Mouse (Mus musculus) hindbrain, embryonic 11.5 days (tissue): ENCODE measurements around the gene Rps19. TPM values are rescaled to one million over a fixed set of nuclear protein-coding genes. Genes with fewer than 3 reads are reported as not detected.

Experiments
- ATAC-seq: fragments of 200-750 bp; cut with Nextera tagmentation; 2 replicates; pipeline ENCODE4 v1.8.0; 2017; ENCODE audit warnings: mild to moderate bottlenecking, moderate TSS enrichment, moderate library complexity; ENCODE audit not compliant: low FRiP score
- DNase-seq: peaks from one replicate; pipeline ENCODE4 v3.0.0-alpha.2; 2015; ENCODE audit warnings: low spot score
- H3K27ac ChIP-seq: fragments of 300-500 bp; sonication (generic); 2 replicates; pipeline ENCODE4 v1.5.1; 2014; ENCODE audit warnings: mild to moderate bottlenecking, low read depth, low read length
- H3K27me3 ChIP-seq: fragments of 300-500 bp; sonication (generic); 2 replicates; pipeline ENCODE4 v1.6.1; 2014; ENCODE audit warnings: mild to moderate bottlenecking, low read length, moderate library complexity, mixed read lengths; ENCODE audit not compliant: control insufficient read depth, insufficient read depth
- H3K36me3 ChIP-seq: fragments of 300-500 bp; sonication (generic); 2 replicates; pipeline ENCODE4 v1.6.1; 2014; ENCODE audit warnings: mild to moderate bottlenecking, low read length, moderate library complexity, mixed read lengths; ENCODE audit not compliant: control insufficient read depth, insufficient read depth
- H3K4me1 ChIP-seq: fragments of 300-500 bp; sonication (generic); replicated peaks from 2 replicates; pipeline ENCODE4 v1.6.1; 2014; ENCODE audit warnings: low read length, mixed read lengths; ENCODE audit not compliant: control insufficient read depth, insufficient read depth
- H3K4me2 ChIP-seq: fragments of 300-500 bp; sonication (generic); replicated peaks from 2 replicates; pipeline ENCODE4 v1.6.1; 2014; ENCODE audit warnings: mild to moderate bottlenecking, low read depth, low read length
- H3K4me3 ChIP-seq: fragments of 300-500 bp; sonication (generic); 2 replicates; pipeline ENCODE4 v1.5.1; 2014; ENCODE audit warnings: low read depth, low read length
- H3K9ac ChIP-seq: fragments of 300-500 bp; sonication (generic); 2 replicates; pipeline ENCODE4 v1.6.1; 2014; ENCODE audit warnings: low read depth, low read length
- H3K9me3 ChIP-seq: fragments of 300-500 bp; sonication (generic); 2 replicates; pipeline ENCODE4 v1.6.1; 2016; ENCODE audit warnings: low read length; ENCODE audit not compliant: control insufficient read depth
- WGBS: fragments of 180-500 bp; shearing (Covaris S2); extraction: QIAGEN DNeasy Blood & Tissue Kit; methylation state at CpG from one replicate; pipeline ENCODE4 v1.1.7; 2014; 5-methylcytosine and 5-hydroxymethylcytosine counted together
- polyA plus RNA-seq: library from polyadenylated mRNA; unstranded; fragments of >200 nt; fragmentation: Nextera tagmentation; extraction: Ambion mirVana; gene quantifications from 2 replicates; pipeline ENCODE4 v1.2.1, GENCODE M21; 2014

Gene Rps19
- polyA plus RNA-seq, 1 experiment from 2014 or later: 1,792 TPM

DNA sequence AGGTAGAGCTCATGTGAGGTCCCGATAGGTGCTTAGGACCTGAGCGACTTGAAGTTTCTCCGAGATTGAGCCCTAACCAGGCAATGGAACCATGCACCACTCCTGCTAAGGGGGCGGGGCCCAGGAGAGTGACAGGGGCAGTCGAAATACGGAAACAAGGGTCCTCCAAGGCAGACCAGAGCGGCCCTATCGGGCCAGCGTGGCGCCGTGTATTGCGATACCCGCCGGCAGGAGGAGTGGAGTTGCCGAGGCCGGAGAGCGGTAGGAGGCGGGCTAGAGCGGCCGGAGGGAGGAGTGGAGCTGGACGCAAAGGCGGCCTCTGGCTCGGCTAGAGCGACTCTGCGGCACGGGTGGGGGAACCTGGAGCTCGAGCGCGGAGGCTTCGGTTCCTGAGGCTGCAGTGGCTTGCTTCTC, 19.9 kb downstream of the Rps19 start:
- no peaks in the 10 kb centered on the region; the same call in 1 of the 2 replicates for H3K4me1 ChIP-seq
- peak overlapping the region; percentile 61 for H3K4me2 ChIP-seq
- no peaks in the 10 kb centered on the region for H3K36me3 ChIP-seq
- DNase-seq: peak; percentile 97
- H3K9me3 ChIP-seq: no peaks in the 10 kb centered on the region
- peak overlapping the region; percentile 77 for H3K9ac ChIP-seq
- WGBS: under 1% methylated on average over 30 of the region's 30 CpGs
- peak overlapping the region; percentile 60; the same call in 1 of the 2 replicates for H3K27ac ChIP-seq
- ATAC-seq: peak; percentile 96
- H3K27me3 ChIP-seq: no peaks in the 10 kb centered on the region
- H3K4me3 ChIP-seq: peak overlapping the region; percentile 68

DNA sequence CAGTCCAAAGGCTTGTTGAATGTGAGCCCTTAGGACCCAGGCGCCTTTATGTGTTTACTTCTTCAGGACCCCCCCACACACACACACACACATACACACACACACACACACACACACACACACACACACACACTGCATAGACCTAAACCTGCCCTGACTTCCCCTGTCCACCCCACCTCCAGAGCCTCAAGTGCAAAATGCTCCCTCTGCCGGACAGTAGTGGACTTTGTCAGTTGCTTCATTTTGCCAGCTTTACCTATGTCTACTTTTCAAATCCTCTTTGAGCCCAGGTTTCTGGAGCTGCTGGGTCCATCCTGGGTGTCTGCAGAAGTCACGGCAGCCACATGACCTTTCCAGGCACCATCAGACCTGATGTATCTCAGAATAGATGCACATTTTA, 20.8 kb downstream of the Rps19 start:
- Histone ChIP-seq H3K36me3 (no peaks in the 10 kb centered on the region), H3K4me3 (peak overlapping the region; percentile 68; the same call in 1 of the 2 replicates), H3K9me3 (no peaks in the 10 kb centered on the region), H3K27ac (no peak overlapping the region), H3K27me3 (no peaks in the 10 kb centered on the region), H3K9ac (peak overlapping the region; percentile 77; the same call in 1 of the 2 replicates), H3K4me1 (no peaks in the 10 kb centered on the region; the same call in 1 of the 2 replicates), H3K4me2 (peak overlapping the region; percentile 61)
- DNase-seq (peak; percentile 79), ATAC-seq (peak; percentile 26; the same call in 1 of the 2 replicates)
- WGBS: 18% methylated on average over 3 of the region's 3 CpGs

DNA sequence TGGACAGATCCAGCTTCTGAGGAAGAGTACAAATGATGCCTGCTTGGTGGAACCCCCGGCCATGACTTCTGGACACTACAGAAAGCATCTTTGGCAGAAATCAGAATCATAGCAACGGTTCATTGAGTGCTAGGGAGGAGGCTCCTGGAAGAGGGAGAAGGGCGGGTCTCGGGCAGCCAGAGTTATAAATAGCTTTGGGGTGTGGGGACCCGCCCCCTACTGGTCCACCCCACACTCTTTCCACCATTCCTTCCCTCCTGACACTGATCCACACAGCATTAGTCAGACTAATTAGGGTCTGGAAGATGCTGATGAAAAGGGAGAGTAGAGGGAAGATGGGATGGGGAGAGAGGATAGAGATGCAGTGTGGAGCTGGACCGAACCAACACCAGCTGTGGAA, 22.4 kb downstream of the Rps19 start:
- H3K4me1 ChIP-seq: no peaks in the 10 kb centered on the region; the same call in 1 of the 2 replicates
- ATAC-seq: no peak
- H3K36me3 ChIP-seq: no peaks in the 10 kb centered on the region
- no peak for DNase-seq
- H3K27me3 ChIP-seq: no peaks in the 10 kb centered on the region
- 48% methylated on average over 6 of the region's 6 CpGs for WGBS
- no peak overlapping the region for H3K9ac ChIP-seq
- no peak overlapping the region for H3K4me3 ChIP-seq
- no peak overlapping the region for H3K4me2 ChIP-seq
- no peak overlapping the region for H3K27ac ChIP-seq
- no peaks in the 10 kb centered on the region for H3K9me3 ChIP-seq

DNA sequence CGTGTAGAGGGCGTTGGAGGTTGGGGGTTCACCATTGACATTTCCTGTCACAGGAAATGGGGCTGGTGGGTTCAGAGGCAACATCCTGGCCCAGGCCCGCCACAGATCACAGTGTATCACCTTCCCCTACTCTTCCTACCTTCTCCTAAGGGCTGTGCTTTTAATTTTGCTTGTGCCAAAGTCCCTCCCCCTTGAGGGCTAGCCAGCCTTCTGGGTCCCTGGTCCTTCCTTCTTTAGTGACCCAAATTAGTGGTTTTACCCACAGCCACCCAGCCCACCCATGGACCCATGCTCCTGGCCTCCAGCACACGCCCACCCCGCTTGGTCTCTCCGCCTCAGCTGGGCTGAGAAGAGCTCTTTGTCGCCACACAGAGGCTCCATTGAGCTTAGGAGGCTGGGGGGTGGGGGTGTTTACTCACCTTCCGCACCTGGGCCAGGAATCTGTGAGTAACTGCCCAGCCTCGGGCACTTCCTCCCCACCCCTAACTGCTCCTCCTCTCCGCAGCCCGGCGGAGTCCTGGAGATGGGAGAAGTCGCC, 23.1 kb downstream of the Rps19 start:
- Histone ChIP-seq H3K36me3 (no peaks in the 10 kb centered on the region), H3K27me3 (no peaks in the 10 kb centered on the region), H3K4me3 (no peak overlapping the region), H3K9ac (no peak overlapping the region), H3K4me2 (no peak overlapping the region), H3K4me1 (no peaks in the 10 kb centered on the region; the same call in 1 of the 2 replicates), H3K27ac (no peak overlapping the region), H3K9me3 (no peaks in the 10 kb centered on the region)
- no peak for ATAC-seq
- no peak for DNase-seq
- 22% methylated on average over 13 of the region's 13 CpGs for WGBS

DNA sequence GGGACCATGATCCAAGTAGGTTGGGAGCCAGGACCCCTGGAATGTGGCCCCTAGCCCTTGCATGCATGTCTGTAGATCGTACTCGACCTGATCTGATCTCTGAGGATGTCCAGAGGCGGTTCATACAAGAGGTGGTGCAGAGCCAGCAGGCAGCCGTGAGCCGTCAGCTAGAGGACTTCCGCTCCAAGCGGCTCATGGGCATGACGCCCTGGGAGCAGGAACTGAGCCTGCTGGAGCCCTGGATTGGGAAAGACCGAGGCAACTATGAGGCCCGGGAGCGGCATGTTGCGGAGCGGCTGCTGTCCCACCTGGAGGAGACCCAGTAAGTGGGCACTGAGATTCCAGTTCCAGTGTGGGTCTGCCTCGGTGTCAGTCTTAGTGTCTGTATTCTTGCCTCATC, 28.3 kb downstream of the Rps19 start:
- Histone ChIP-seq H3K4me1 (no peaks in the 10 kb centered on the region; the same call in 1 of the 2 replicates), H3K4me2 (no peak overlapping the region), H3K9me3 (no peaks in the 10 kb centered on the region), H3K9ac (no peak overlapping the region), H3K36me3 (0 out of 2 replicates have a peak, but pooled peaks cover 5% of the 10 kb centered on the region), H3K27ac (no peak overlapping the region), H3K4me3 (no peak overlapping the region), H3K27me3 (no peaks in the 10 kb centered on the region)
- ATAC-seq: no peak
- no peak for DNase-seq
- 96% methylated on average over 14 of the region's 14 CpGs for WGBS

DNA sequence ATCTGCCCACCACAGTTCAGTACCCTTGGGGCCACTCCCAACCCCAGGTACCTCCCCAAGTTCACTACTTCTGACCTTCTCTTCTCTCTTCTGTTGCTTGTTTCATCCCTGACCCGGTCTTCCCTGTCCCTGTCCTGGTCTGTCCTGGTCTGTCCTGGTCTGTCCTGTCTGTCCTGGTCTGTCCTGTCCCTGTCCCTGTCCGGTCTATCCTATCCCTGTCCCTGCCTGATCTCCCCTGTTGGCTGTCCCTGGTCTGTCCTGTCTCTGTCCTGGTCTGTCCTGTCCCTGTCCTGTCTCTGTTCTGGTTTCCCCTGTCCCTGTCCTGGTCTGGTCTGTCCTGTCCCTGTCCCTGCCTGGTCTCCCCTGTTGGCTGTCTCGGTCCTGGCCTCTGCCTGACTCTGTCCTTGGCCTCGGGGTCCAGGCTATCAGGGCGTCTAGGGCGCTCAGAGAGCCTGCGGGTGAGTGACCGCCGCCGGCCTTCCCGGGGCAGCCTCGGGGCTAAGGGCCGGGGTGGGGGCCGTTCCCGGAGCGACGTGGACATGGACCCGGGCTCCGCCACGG, 34.7 kb downstream of the Rps19 start:
- Histone ChIP-seq H3K4me1 (no peaks in the 10 kb centered on the region), H3K4me2 (no peak overlapping the region), H3K27ac (no peak overlapping the region), H3K36me3 (peaks cover 16% of the 10 kb centered on the region), H3K27me3 (no peaks in the 10 kb centered on the region), H3K9me3 (no peaks in the 10 kb centered on the region), H3K9ac (no peak overlapping the region), H3K4me3 (no peak overlapping the region)
- no peak for DNase-seq
- WGBS: 92% methylated on average over 20 of the region's 20 CpGs
- ATAC-seq: peak; percentile 19; the same call in 1 of the 2 replicates

DNA sequence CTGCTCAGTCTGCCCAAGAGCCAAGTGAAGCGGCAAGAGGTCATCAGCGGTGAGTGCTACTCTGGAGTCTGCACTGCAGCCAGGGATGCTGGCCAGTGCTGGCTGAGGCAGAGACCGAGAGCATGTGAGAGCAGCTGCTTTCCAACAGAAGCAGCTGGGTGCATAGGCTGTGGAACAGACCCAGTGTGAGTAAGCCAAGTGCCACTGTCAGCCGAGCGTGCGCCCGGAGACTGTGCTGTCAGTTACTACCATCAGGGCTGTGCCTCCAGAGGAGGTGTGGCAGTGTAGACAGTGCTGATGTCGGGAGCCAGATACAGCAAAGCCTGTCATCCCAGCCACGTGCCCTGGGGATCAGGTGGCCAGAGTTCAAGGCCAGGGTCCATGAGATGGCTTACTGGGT, 35.6 kb downstream of the Rps19 start:
- H3K9ac ChIP-seq: no peak overlapping the region
- 95% methylated on average over 9 of the region's 9 CpGs for WGBS
- DNase-seq (no peak), ATAC-seq (no peak)
- H3K4me1 ChIP-seq: no peaks in the 10 kb centered on the region
- H3K36me3 ChIP-seq: peaks cover 19% of the 10 kb centered on the region
- no peak overlapping the region for H3K4me2 ChIP-seq
- no peaks in the 10 kb centered on the region for H3K9me3 ChIP-seq
- H3K4me3 ChIP-seq: no peak overlapping the region
- H3K27ac ChIP-seq: no peak overlapping the region
- H3K27me3 ChIP-seq: no peaks in the 10 kb centered on the region

DNA sequence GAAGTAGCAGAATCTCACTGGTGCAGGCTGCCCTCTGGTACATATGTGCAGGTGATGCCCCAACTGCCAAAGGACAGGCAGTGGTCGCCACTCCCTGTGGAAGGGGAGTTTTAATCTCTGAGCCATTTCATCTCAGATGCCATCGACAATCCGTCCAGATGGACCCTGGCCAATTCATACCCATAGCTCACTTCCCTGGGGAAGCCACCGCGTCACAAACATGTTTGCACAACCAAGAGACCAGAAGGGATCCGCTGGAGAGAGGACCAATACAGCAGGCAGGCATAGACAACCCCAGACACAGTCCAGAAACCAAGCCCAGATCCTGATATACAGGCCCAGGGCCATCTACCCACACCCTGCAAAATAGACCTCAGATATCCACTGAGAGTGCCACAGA, 46.3 kb downstream of the Rps19 start:
- Histone ChIP-seq H3K4me2 (no peak overlapping the region), H3K36me3 (peaks cover 6% of the 10 kb centered on the region), H3K27me3 (peaks cover 57% of the 10 kb centered on the region), H3K4me1 (peaks cover 5% of the 10 kb centered on the region; the same call in 1 of the 2 replicates), H3K27ac (no peak overlapping the region), H3K4me3 (no peak overlapping the region), H3K9me3 (no peaks in the 10 kb centered on the region), H3K9ac (no peak overlapping the region)
- 49% methylated on average over 6 of the region's 6 CpGs for WGBS
- no peak for ATAC-seq
- no peak for DNase-seq

DNA sequence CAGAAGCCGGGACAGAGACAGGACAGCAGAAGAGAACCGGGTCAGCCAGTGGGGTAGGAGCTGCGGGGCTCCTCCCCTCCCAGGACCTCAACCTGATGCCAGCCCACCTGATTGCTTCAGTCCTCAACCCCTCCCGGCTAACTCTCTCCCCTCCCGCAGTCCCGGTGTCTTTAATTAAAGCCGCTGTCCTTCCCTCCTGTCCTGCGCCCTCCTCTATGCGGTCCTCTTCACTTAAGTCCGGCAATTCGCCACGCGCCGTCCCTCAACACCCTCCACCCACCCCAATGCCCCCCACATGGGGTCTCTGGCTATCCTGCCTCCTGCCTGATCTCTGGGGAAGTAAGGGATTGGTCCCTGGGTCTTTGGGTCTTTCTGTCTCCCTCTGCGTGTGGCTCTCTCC, 47.5 kb downstream of the Rps19 start:
- WGBS: 2% methylated on average over 15 of the region's 15 CpGs
- no peak overlapping the region for H3K9ac ChIP-seq
- H3K27ac ChIP-seq: no peak overlapping the region
- no peak overlapping the region for H3K4me2 ChIP-seq
- DNase-seq (peak; percentile 31), ATAC-seq (no peak)
- no peak overlapping the region for H3K4me3 ChIP-seq
- no peaks in the 10 kb centered on the region for H3K36me3 ChIP-seq
- H3K27me3 ChIP-seq: peaks cover 59% of the 10 kb centered on the region
- no peaks in the 10 kb centered on the region for H3K9me3 ChIP-seq
- H3K4me1 ChIP-seq: peaks cover 5% of the 10 kb centered on the region; the same call in 1 of the 2 replicates
